Mouse (Mus musculus) G1E (cell line): ENCODE measurements around the gene Tspan9. TPM values are rescaled to one million over a fixed set of nuclear protein-coding genes. Genes with fewer than 3 reads are reported as not detected.

Experiments
- ATAC-seq: 2 replicates; pipeline ENCODE4 v1.8.0; 2016; ENCODE audit warnings: mild to moderate bottlenecking; ENCODE audit not compliant: insufficient number of reproducible peaks, poor library complexity, low FRiP score, severe bottlenecking; ENCODE audit errors: extremely low read depth
- DNase-seq: peaks from one replicate; pipeline ENCODE4 v3.0.0; 2012; ENCODE audit warnings: low spot score
- H3K27me3 ChIP-seq: 2 replicates; pipeline ENCODE4 v1.6.1; 2012; ENCODE audit warnings: mild to moderate bottlenecking, low read length, inconsistent platforms; ENCODE audit not compliant: insufficient read depth
- H3K36me3 ChIP-seq: replicated peaks from 2 replicates; pipeline ENCODE3; 2012; ENCODE audit warnings: mild to moderate bottlenecking, inconsistent platforms
- H3K4me1 ChIP-seq: 2 replicates; pipeline ENCODE4 v1.6.1; 2012; ENCODE audit warnings: low read depth, low read length, inconsistent platforms, mixed read lengths; ENCODE audit not compliant: insufficient read depth
- H3K4me3 ChIP-seq: 2 replicates; pipeline ENCODE4 v1.5.1; 2012; ENCODE audit warnings: low read depth, mild to moderate bottlenecking, inconsistent platforms, low read length, moderate library complexity, mixed read lengths
- H3K9me3 ChIP-seq: replicated peaks from 2 replicates; pipeline ENCODE4 v1.6.1; 2012; ENCODE audit warnings: inconsistent platforms
- CTCF ChIP-seq: IDR thresholded peaks from 2 replicates; pipeline ENCODE4 v1.5.1; 2012; ENCODE audit warnings: low read depth, low read length, inconsistent platforms, mixed read lengths
- GATA1 ChIP-seq: IDR thresholded peaks from 2 replicates; pipeline ENCODE4 v1.6.1; 2012; ENCODE audit warnings: borderline replicate concordance, low read length, inconsistent platforms, mixed read lengths
- GATA2 ChIP-seq: IDR thresholded peaks from 2 replicates; pipeline ENCODE4 v1.6.1; 2012; ENCODE audit warnings: low read depth, low read length, inconsistent platforms, borderline replicate concordance
- POLR2AphosphoS5 ChIP-seq: IDR thresholded peaks from 2 replicates; pipeline ENCODE4 v1.6.1; 2012; ENCODE audit warnings: low read depth, low read length, inconsistent platforms; ENCODE audit not compliant: insufficient replicate concordance
- TAL1 ChIP-seq: conservative IDR thresholded peaks from 2 replicates; pipeline ENCODE4 v1.6.1; 2012; ENCODE audit warnings: low read depth, low read length, inconsistent platforms, mixed read lengths
- polyA plus RNA-seq: library from polyadenylated mRNA; stranded (reverse); fragments of >175 nt; gene quantifications from 2 replicates; pipeline ENCODE4 v1.2.3, GENCODE M21; 2012
- total RNA-seq, 2 experiments: library from RNA; stranded (forward) in 1 of 2; stranded (reverse) in 1 of 2; fragments of 200-1000 nt in 1 of 2; fragments of >200 nt in 1 of 2; fragmentation: Nextera tagmentation in 1 of 2; gene quantifications; 2 replicates each; pipeline ENCODE4 v1.2.3; 2014 to 2017

Tspan9 gene
- total and polyA plus RNA-seq, 3 experiments: 0.16 TPM; not detected in 2

GRCm38 (mm10) chr6:128053000-128053732, 90.2 kb downstream of the Tspan9 start:
- peaks cover 92% of the 10 kb centered on the region for H3K9me3 ChIP-seq
- ATAC-seq (no peak), DNase-seq (no peak)
- no peak overlapping the region for H3K4me3 ChIP-seq
- no peaks in the 10 kb centered on the region for H3K36me3 ChIP-seq
- no peaks in the 10 kb centered on the region for H3K4me1 ChIP-seq
- no peaks in the 10 kb centered on the region for H3K27me3 ChIP-seq
- no peak for TF ChIP-seq GATA2

- no peaks in the 10 kb centered on the region for H3K4me1 ChIP-seq
- H3K4me3 ChIP-seq: no peak overlapping the region
- no peaks in the 10 kb centered on the region for H3K27me3 ChIP-seq
- peaks cover 95% of the 10 kb centered on the region for H3K9me3 ChIP-seq
- no peak for TF ChIP-seq TAL1
- TF ChIP-seq GATA2: no peak
- TF ChIP-seq CTCF: no peak
- TF ChIP-seq POLR2AphosphoS5: no peak
- TF ChIP-seq GATA1: no peak
- DNase-seq (no peak), ATAC-seq (no peak)
- no peaks in the 10 kb centered on the region for H3K36me3 ChIP-seq
Observed at GRCm38 (mm10) chr6:128047671-128048070, 95.7 kb downstream of the Tspan9 start.

GRCm38 (mm10) chr6:128047239-128047638, 96.2 kb downstream of the Tspan9 start:
- H3K36me3 ChIP-seq: no peaks in the 10 kb centered on the region
- no peak for ATAC-seq

DNA sequence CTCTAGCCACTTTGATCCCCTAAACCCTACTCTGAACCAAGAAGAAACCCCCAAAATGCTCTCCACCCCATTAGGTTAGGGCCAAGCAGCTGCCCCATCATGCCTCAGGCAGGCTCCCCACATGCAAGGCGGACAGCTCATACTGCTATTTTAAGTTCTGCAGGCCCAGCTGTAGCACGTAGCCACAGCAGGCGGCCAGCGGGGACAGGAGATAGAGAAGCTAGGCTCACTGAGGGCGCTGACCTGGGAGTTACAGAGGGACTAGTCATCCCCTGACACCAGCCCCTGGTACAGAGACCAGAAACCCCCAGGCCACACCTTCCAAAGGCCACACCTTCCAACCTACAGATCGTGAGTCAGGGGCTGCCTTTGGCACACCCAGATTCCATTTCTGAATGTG, 96.6 kb downstream of the Tspan9 start:
- TF ChIP-seq GATA2: no peak
- TF ChIP-seq POLR2AphosphoS5: no peak
- TF ChIP-seq CTCF: no peak
- TF ChIP-seq TAL1: no peak
- no peak for TF ChIP-seq GATA1
- no peaks in the 10 kb centered on the region for H3K27me3 ChIP-seq
- ATAC-seq: no peak

More at GRCm38 (mm10) chr6:128047239-128047638, 96.2 kb downstream of the Tspan9 start:
- TF ChIP-seq POLR2AphosphoS5: no peak
- no peak for TF ChIP-seq CTCF
- TF ChIP-seq GATA1: no peak
- TF ChIP-seq GATA2: no peak
- no peak for TF ChIP-seq TAL1
- H3K4me1 ChIP-seq: no peaks in the 10 kb centered on the region
- no peak overlapping the region for H3K4me3 ChIP-seq
- H3K9me3 ChIP-seq: peaks cover 95% of the 10 kb centered on the region
- H3K27me3 ChIP-seq: no peaks in the 10 kb centered on the region
- DNase-seq: no peak

DNA sequence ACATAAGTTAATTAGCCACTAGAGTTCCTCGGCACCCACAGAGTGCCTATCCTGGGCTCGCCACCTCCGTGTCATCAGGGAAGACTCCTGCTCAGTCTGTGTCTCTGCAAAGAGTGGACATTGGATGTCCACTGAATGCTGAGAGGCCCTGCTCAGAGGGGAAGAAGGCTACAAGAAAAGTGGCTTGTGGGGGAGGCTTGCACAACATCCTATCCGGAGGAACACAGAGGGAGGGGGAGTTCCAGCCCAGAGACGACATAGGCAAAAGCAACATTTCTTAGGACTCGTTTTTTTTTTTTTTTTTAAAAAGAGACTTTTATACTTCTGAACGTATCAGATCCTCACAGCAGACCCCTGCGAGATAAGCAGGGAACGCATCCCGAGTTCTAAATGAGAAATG, 98.7 kb downstream of the Tspan9 start:
- no peaks in the 10 kb centered on the region for H3K4me1 ChIP-seq
- no peak for ATAC-seq

More for the DNA sequence above, 96.6 kb downstream of the Tspan9 start:
- no peaks in the 10 kb centered on the region for H3K36me3 ChIP-seq
- peaks cover 96% of the 10 kb centered on the region for H3K9me3 ChIP-seq
- no peak overlapping the region for H3K4me3 ChIP-seq
- H3K4me1 ChIP-seq: no peaks in the 10 kb centered on the region
- no peak for DNase-seq

GRCm38 (mm10) chr6:128043486-128043885, 99.9 kb downstream of the Tspan9 start:
- TF ChIP-seq GATA1 (no peak), CTCF (no peak), TAL1 (no peak), GATA2 (no peak), POLR2AphosphoS5 (no peak)
- no peaks in the 10 kb centered on the region for H3K36me3 ChIP-seq
- H3K9me3 ChIP-seq: peaks cover 97% of the 10 kb centered on the region
- H3K27me3 ChIP-seq: no peaks in the 10 kb centered on the region
- DNase-seq: no peak
- no peaks in the 10 kb centered on the region for H3K4me1 ChIP-seq
- ATAC-seq: no peak
- no peak overlapping the region; the same call in 1 of the 2 replicates for H3K4me3 ChIP-seq

More for the DNA sequence above, 98.7 kb downstream of the Tspan9 start:
- Histone ChIP-seq H3K36me3 (no peaks in the 10 kb centered on the region), H3K27me3 (no peaks in the 10 kb centered on the region), H3K9me3 (peaks cover 97% of the 10 kb centered on the region), H3K4me3 (no peak overlapping the region)
- TF ChIP-seq GATA1 (no peak), TAL1 (no peak), CTCF (no peak), GATA2 (no peak), POLR2AphosphoS5 (no peak)
- DNase-seq: no peak

GRCm38 (mm10) chr6:128041836-128042235, 101.6 kb downstream of the Tspan9 start:
- TF ChIP-seq CTCF (no peak), GATA2 (no peak), GATA1 (no peak), POLR2AphosphoS5 (no peak)
- H3K4me1 ChIP-seq: no peaks in the 10 kb centered on the region
- H3K9me3 ChIP-seq: peaks cover 96% of the 10 kb centered on the region
- no peaks in the 10 kb centered on the region for H3K36me3 ChIP-seq
- H3K27me3 ChIP-seq: no peaks in the 10 kb centered on the region
- ATAC-seq: no peak
- no peak overlapping the region for H3K4me3 ChIP-seq
- no peak for DNase-seq
